Mouse (Mus musculus) left cerebral cortex, postnatal 10 days (tissue): ENCODE measurements around the gene Gm49352. TPM values are rescaled to one million over a fixed set of nuclear protein-coding genes. Genes with fewer than 3 reads are reported as not detected.
"Not testable (repeated sequence)": the region's sequence is repeated elsewhere in the genome, so short reads cannot be mapped to it uniquely, and the experiment has no call there.

ENCODE experiments used
- DNase-seq, 2 experiments: peaks; one replicate each; pipeline ENCODE4 v3.0.0; 2021 to 2022; ENCODE audit warnings: low spot score in 2 of 2, mixed read lengths in 1 of 2; ENCODE audit errors: extremely low spot score in 1 of 2
- intact Hi-C: fragments of 180-260 bp; cut with DNase I; formaldehyde crosslinking; loops from one replicate; pipeline ENCODE4 v1.15.1; 2025
- total RNA-seq, 2 experiments: library from RNA; stranded (reverse); gene quantifications; 2 replicates each; pipeline ENCODE4 v1.2.3; 2021

Gene Gm49352
- not detected for total RNA-seq

DNA sequence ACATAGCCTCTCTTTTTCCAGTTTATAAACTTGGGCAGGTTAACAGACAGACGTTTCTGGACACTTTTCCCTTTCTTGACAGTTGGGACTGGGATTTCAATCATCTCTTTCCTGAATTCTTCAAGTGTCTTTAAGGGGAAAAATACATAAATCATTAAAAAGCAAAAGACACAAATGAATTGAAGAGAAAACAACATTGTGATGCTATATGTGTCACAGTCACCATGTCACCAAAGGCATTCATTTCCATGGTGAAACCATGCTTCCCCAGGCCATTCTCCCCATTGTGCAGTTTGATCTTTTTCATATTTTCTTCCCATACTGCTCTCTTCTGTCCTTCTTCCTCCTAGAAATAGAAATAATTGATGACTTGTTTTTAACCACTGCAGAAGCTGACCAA lies at the start of gene Gm49352:
TSS of gene Gm49352 (minus strand) at position 101 of the 400 bp plus-strand sequence.
- intact Hi-C loops, DNase-seq: not testable (repeated sequence)

DNA sequence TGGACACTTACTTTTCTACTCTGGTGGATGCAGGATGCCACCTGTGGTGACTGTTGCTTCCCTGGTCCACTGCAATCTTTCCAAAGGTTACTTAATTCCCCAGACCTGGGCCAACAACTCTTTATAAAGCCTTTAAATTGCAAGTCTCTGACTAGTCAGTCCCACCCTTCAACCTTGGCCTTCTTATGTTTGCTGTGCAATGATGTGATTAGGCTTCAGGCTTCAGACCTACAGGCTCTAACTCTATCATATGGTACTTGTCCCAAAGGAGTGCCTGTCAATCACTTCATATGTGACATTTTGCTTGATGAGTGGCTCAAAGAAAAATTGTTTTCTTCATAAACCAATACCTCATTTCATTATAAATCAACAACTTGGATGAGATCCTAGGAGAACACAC lies 2.1 kb upstream of the Gm49352 start, which contains the start of gene Cts3:
TSS of gene Cts3 (minus strand) at position 101 of the 400 bp plus-strand sequence.
- no peak for DNase-seq
- intact Hi-C loops = no loop called here

DNA sequence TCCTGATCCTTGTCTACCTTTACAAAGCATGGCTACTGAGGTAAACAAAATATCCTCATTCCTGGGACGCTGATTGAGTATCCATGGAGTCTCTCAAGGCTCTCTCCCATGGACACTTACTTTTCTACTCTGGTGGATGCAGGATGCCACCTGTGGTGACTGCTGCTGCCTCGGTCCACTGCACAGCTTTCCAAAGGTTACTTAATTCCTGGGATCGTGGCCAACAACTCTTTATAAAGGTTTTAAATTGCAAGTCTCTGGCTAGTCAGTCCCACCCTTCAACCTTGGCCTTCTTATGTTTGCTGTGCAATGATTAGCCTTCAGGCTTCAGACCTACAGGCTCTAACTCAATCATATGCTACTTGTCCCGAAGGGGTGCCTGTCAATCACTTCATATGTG lies 26.3 kb downstream of the Gm49352 start, which contains the start of gene Ctsm:
TSS of gene Ctsm (minus strand) at position 209 of the 400 bp plus-strand sequence.
- no peak for DNase-seq
- intact Hi-C loops = no loop called here

Other genes starting within 250 kb of the Gm49352 start
- gene Cts7, start 210.0 kb downstream of the Gm49352 start, total RNA-seq = not detected
- gene Ctsm, start 26.3 kb downstream of the Gm49352 start, total RNA-seq = not detected
- gene Cts3, start 2.0 kb upstream of the Gm49352 start, total RNA-seq = not detected